Mouse (Mus musculus) gastrocnemius, adult 18-20 months (tissue): ENCODE data around the gene Gm45713. TPM values are rescaled to one million over a fixed set of nuclear protein-coding genes. Genes with fewer than 3 reads are reported as not detected.
"Not testable (repeated sequence)": the region's sequence is repeated elsewhere in the genome, so short reads cannot be mapped to it uniquely, and the experiment has no call there.

Source experiments
- DNase-seq: peaks from one replicate; pipeline ENCODE4 v3.0.0; 2021; ENCODE audit warnings: low spot score
- total RNA-seq, 2 experiments: library from RNA; stranded (reverse); gene quantifications; 2 replicates each; pipeline ENCODE4 v1.2.3; 2021

Gene Gm45713
- total RNA-seq, 2 experiments from 2014 or later, result 1.2 TPM; not detected in 1

- DNase-seq, result no peak
Measured at GRCm38 (mm10) chr7:45144368-45145174, 8.5 kb upstream of the Gm45713 start.

- no peak for DNase-seq
Measured at GRCm38 (mm10) chr7:45141914-45142313, 5.9 kb upstream of the Gm45713 start.

DNA sequence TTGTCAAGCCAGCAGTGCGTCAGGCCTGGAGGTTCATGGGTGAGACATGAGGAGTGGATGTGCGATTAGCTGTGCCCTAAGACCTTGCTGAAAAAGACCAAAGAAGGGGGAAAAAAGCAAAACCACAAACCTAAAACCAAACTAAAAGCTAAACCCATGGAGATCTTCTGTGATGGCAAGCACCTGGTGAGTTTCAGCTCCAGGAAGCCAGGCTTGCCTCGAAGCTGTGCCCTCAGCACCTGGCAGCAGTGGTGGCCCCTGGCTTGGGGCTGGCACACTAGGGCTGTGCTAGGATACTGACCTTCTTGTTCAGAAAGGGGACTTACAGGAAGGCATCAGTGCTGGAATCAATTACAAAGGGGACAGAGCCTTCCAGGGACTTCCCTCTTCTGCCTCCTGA, 5.3 kb upstream of the Gm45713 start:
- DNase-seq, result no peak

- no peak for DNase-seq
Measured at GRCm38 (mm10) chr7:45139904-45140723, 4.1 kb upstream of the Gm45713 start.

DNA sequence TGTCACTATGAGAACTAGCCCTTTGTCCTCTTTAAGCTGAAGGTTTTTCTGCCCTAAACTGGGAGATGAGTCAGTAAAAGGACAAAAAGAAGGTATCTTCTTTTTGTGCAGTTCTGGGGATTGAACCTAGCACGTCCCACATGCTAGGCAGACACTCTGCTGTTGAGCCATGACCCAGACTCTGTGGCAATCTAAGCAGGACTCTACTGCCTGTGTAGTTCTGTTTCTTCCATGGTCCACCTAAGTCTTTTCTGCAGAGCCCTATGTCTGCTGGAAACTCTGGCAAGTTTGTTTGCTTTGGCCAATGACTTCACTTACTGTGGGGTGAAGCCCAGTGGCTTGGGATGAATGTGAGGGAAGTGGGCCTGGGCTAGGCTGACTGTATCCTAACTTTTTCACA, 2.4 kb upstream of the Gm45713 start:
- DNase-seq, result no peak

DNA sequence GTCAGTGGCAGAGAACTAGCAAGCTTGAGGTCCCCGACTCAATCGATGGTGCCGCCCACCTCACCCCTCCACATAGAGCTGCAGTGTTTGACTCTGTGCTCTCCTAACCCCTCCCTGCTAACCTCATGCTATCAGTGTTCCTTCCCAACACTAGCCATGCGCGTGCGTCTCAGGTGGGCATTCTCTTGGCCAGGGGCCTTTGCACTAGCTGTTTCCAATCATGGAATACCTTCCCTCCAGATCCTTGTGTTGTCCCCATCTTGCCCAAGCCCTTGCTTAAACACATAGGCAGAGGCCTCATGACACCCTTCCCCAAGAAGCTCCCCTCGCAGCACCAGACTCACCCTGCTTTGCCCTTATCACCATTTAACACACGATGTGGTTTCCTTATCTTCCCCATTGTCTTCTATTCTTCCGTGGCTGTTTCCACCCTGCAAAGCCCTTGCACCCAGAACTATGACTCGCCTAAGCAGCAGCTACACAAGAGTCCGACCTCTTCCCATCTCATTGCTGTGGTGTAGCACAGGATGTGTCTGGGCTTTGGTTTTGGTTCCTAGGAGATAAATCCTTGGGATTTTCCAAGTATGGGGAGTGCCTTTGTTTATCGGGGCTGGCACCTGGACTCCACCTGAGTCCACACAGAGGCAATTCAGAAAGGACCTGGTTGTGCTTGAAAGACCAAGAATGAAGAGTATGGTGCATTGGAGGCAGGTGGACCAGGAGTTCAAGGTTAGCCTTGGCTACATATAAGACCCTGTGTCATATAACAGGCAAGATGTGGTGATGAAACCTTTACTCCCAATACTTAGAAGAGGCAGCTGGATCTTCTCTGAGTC, 1.4 kb upstream of the Gm45713 start:
- DNase-seq, result no peak

DNA sequence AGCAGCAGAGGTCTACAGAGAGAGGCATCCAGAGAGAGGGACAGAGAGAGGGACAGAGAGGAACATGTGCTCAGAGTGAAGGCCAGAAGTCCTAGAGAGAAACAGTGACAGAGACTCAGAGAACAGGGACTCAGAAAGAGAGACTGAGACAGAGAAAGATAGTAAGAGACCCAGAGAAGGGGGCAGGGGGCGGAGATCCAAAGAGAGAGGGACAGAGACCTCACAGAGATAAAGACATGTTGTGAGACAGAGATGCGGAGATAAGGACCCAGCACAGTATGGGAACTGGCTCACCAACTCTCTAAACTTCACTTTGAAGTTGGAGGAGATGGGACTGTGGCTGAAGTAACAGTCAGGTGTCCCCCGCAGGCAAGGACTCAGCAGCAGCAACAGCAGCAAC, 661 bp downstream of the Gm45713 start:
- DNase-seq, result no peak

GRCm38 (mm10) chr7:45134544-45135026, 1.4 kb downstream of the Gm45713 start:
- DNase-seq, result no peak

DNA sequence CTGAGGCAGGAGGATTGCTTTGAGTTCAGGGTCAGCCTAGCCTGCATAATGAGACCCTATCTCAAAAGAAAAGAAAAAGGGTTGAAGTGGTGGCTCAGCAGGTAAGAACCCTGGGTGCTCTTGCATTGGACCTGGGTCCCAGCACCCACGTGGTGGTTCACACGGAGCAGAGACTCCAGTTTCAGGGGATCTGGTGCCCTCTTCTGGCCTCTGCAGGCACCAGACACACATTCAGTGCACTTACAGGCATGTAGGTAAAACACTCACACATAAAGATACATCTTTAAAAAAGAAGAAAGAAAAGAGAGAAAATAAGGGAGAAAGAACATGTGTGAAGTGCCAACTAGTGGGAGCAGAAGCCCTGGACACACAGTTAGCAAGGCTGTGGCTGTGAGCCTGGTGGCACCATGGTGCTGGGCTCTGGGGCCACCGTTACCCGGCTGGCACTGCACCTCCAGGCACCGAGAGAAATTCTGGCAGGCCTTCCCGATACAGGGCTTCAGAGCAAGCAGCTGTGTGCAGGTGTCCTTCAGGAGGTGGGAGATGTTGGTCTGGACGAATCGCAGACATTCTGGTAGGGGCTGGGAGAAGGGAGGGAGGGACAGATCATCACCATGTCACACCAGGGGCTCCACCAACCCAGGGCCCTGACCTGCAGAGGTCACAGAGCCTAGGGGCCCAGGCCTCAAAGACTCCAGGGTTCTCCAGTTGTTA, 2.4 kb downstream of the Gm45713 start:
- DNase-seq, result no peak

DNA sequence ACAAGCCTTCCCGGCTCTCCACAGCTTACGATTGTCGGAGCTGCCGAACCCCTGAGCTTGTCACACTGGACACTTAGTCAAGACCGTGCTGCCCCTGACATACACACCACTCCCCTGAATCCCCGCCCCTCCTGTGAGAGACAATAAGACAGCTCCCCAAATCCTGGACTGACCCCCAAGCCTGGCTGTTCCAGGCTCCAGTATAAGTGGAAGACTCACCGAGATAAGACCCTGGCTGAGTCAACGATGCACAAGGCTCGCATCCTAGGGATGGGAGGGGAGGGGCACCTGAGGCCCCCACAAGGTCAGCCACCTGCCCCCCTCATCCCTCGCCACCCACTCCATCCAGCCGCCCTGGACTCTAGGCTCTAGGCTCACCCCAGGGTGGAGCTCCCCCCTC, 4.2 kb downstream of the Gm45713 start:
- DNase-seq, result no peak

- no peak for DNase-seq
Measured at GRCm38 (mm10) chr7:45129776-45130512, 6.1 kb downstream of the Gm45713 start.

DNA sequence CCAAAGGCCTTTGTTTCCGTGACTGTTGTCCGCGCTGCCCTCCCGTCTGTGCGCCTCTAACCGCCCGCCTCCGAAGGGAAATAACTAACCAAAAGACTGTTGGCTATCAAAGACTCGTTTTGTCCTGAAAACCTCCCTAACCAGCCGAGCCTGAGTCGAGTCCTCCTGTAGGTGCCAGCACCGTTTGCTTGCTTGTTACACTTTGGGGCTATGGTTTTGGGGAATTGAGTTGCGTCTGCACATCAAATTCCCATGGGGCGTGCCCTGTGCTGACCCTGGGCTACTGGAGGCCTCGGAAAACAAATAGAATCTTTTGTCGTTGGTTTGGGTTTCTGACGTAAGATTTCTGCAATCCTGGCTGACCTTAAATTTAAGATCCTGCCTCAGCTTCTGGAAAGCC, 6.7 kb downstream of the Gm45713 start:
- peak; percentile 51 for DNase-seq

GRCm38 (mm10) chr7:45128624-45129246, 7.3 kb downstream of the Gm45713 start, which contains the start of gene Rpl13a:
TSS of gene Rpl13a (minus strand) at chr7:45128761.
- peak; percentile 99 for DNase-seq

- no peak for DNase-seq
Measured at GRCm38 (mm10) chr7:45127700-45128224, 8.3 kb downstream of the Gm45713 start.

GRCm38 (mm10) chr7:45126844-45127699, 9.0 kb downstream of the Gm45713 start:
- no peak for DNase-seq

DNA sequence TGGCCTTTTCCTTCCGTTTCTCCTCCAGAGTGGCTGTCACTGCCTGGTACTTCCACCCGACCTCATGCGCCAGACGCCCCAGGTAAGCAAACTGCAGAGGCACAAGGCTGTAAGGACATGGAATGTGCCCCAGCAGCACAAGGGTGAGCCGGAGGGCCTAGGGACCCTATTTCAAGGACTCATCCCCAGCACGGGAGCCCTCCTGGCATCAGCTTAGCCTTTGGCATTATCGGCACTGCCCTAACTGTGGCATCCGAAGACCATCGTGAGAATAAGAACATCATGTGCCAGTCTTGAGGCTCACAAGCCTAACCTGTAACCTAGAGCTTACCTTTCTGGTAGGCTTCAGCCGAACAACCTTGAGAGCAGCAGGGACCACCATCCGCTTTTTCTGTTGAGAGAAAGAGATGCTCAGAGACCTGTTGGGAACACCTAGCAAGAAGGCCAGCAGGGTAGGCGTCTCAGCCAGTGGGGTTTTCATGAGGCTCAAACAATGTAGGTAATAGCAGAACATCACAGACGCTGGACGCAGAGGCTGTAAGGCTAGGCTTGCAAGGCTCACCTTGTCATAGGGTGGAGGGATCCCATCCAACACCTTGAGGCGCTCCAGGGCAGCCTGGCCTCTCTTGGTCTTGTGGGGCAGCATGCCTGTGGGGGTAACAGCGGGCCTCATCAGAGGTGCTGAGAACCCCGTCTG, 9.7 kb downstream of the Gm45713 start:
- DNase-seq, result no peak

DNA sequence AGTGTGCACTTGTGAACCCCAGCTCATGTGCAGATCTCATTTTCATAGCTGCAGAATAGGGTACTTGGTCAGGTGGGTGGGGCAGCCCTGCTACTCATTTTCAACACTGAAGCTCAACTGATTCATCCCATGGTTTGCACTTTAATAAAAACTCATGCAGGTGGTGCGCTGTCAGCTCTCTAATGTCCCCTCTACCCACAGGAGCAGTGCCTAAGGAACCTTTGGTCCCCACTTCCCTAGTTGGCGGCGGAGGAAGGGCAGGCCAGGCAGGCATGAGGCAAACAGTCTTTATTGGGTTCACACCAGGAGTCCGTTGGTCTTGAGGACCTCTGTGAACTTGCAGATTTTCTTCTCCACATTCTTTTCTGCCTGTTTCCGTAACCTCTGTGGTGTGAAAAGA, 10.4 kb downstream of the Gm45713 start:
- not testable (repeated sequence) for DNase-seq

DNA sequence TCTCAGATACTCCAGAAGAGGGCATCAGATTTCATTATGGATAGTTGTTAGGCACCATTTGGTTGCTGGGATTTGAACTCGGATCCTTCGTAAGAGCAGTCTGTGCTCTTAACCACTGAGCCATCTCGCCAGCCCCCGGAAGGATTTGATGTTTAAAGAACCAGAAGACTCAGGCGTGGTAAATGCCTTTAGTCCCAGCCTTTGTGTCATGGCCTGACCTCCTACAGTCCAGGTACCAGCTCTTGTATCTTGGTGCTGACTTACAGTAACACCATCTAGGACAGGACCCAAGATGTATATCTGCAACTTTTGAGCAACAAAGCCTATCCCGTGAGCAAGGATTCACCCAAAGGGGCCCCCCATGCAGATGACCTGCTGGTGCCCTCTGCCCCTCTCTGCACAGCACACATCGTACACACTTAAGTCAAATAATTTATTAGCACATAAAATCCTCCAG, 10.9 kb downstream of the Gm45713 start:
- no peak for DNase-seq
